Mouse (Mus musculus): Measurements from ENCODE around the gene Slamf9. TPM values are rescaled to one million over a fixed set of nuclear protein-coding genes. Genes with fewer than 3 reads are reported as not detected.

Gene Slamf9
- polyA plus RNA-seq (2016; fragmentation: Nextera tagmentation; extraction: Ambion mirVana) = 0.15 TPM in 1 of 2 replicates, not detected in the other

DNA sequence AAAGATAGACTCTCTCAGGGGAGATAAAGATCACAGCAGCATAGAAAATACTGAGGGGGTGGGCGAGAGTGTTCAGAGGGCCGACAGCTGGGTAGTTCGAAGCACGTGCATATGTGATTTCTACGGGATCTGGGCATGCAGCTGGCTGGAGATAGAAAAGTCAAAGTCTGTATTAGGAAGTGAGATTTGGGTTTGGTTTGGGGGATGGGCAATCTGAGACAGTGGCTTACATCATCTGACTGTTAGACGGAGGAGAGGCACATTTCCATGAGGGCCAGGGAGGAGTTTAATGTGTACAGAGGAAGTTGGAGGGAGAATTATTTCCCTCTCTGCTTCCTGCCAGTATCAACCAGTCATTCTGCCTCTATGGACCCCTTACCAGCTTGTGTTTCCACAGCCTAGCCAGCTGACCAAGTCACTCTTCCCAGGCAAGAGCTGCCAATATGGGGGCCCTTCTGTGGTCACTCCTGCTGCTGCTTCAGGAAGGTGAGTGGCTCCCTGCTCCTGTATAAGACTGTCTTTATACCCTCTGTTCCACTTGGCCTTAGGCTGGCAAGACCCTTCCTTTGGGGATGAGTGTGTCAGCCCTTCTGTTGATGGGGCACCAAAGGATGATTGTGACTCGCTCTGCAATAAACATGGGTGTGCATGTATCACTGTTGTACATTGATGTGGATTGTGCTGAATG lies at the start of gene Slamf9:
Gene Slamf9 (plus strand): TSS at position 305 of the 688 bp plus-strand sequence.
- Histone ChIP-seq H3K4me2 (no peak within 1 kb of the TSS), H3K4me1 (no peaks in the 10 kb centered on the region), H3K4me3 (replicated peaks) (no peak within 1 kb of the TSS), H3K9me3 (no peaks in the 10 kb centered on the region), H3K27ac (no peak within 1 kb of the TSS), H3K36me3 (replicated peaks) (no peaks in the 10 kb centered on the region), H3K9ac (no peak within 1 kb of the TSS), H3K27me3 (peaks cover 4% of the 10 kb centered on the region; the same call in 1 of the 2 replicates)
- ATAC-seq (ENCODE audit: low FRiP score) = no peak
- 82% methylated on average over 7 of the region's 7 CpGs for WGBS

GRCm38 (mm10) chr1:172426419-172426818 lies 48.7 kb upstream of the Slamf9 start:
- Histone ChIP-seq H3K27me3 (no peaks in the 10 kb centered on the region), H3K4me1 (no peaks in the 10 kb centered on the region), H3K9me3 (no peaks in the 10 kb centered on the region), H3K36me3 (replicated peaks) (no peaks in the 10 kb centered on the region), H3K4me3 (replicated peaks) (no peak overlapping the region), H3K9ac (no peak overlapping the region), H3K27ac (no peak overlapping the region), H3K4me2 (no peak overlapping the region)
- no peak for ATAC-seq (ENCODE audit: low FRiP score)
- WGBS = 47% methylated on average over 1 of the region's 1 CpGs

DNA sequence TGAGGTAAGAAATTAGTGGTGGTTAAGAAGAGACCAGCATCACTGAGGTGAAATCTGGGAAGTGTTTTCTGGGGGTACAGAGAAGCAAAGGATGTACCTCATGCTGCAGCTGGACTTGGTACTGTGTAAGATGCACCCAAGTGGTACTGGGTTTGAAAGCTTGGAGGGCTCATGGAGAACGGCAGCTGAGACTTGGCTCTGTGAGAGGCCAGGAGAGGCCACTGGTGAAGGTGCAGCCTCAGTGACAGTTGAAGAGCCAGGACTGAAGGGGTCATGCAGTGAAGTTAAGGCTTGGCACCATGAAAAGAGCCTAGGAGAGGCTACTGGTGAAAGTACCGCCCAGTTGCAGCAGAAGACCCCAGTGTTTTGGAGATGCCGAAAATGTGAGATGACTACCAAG lies 47.3 kb upstream of the Slamf9 start:
- no peaks in the 10 kb centered on the region for H3K9me3 ChIP-seq
- no peaks in the 10 kb centered on the region for H3K36me3 ChIP-seq (replicated peaks)
- 88% methylated on average over 3 of the region's 3 CpGs for WGBS
- no peak overlapping the region for H3K27ac ChIP-seq
- H3K4me1 ChIP-seq = no peaks in the 10 kb centered on the region
- H3K9ac ChIP-seq = no peak overlapping the region
- ATAC-seq (ENCODE audit: low FRiP score) = no peak
- no peaks in the 10 kb centered on the region for H3K27me3 ChIP-seq
- no peak overlapping the region for H3K4me2 ChIP-seq
- no peak overlapping the region for H3K4me3 ChIP-seq (replicated peaks)

- no peak overlapping the region for H3K9ac ChIP-seq
- no peaks in the 10 kb centered on the region for H3K36me3 ChIP-seq (replicated peaks)
- H3K4me2 ChIP-seq = no peak overlapping the region
- no peak overlapping the region for H3K27ac ChIP-seq
- 86% methylated on average over 1 of the region's 1 CpGs for WGBS
- ATAC-seq (ENCODE audit: low FRiP score) = no peak
- no peaks in the 10 kb centered on the region for H3K27me3 ChIP-seq
- no peaks in the 10 kb centered on the region for H3K4me1 ChIP-seq
- H3K4me3 ChIP-seq (replicated peaks) = no peak overlapping the region
- no peaks in the 10 kb centered on the region for H3K9me3 ChIP-seq
Observed at GRCm38 (mm10) chr1:172428614-172429013, 46.5 kb upstream of the Slamf9 start.

GRCm38 (mm10) chr1:172430731-172431220 lies 44.4 kb upstream of the Slamf9 start:
- WGBS = 56% methylated on average over 9 of the region's 9 CpGs
- no peak overlapping the region for H3K4me2 ChIP-seq
- no peak for ATAC-seq (ENCODE audit: low FRiP score)
- H3K4me1 ChIP-seq = no peaks in the 10 kb centered on the region
- H3K36me3 ChIP-seq (replicated peaks) = no peaks in the 10 kb centered on the region
- H3K9me3 ChIP-seq = no peaks in the 10 kb centered on the region
- no peak overlapping the region for H3K4me3 ChIP-seq (replicated peaks)
- H3K9ac ChIP-seq = no peak overlapping the region
- no peak overlapping the region for H3K27ac ChIP-seq
- no peaks in the 10 kb centered on the region for H3K27me3 ChIP-seq

DNA sequence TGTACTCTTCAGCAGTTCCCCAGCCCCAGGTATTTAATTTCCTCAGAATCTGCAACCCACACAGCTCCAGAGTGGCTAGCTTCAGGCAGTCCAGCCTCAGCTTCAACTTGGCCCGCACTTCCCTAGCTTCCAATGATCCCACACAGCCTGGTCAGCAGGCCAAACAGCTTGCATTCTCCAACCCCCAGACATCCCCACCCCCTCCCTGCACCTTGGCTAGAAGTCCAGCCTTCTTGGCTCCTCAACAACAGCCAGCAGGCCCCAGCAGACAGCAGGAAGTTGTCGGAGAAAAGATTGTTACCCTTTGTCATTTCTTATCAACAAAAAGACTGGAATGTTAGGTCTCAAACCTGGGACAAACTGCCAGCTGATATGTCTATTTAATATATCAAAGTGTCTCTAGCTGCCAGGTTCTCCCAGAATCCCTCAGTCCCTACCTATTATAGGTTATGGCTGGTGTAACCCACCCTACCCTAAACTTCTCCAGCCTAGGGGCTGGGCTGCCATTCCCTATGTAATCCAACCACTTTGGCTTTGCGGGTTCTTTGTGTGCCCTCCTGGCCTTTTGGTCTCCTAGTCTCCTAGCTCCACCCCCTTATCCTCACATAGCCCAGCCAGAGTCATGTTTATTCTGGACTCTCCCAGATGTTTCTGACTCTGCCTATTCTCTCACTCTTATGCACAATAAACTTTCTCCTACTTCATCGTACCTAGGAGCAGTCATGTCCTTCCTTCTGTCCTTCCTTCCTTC lies 43.1 kb upstream of the Slamf9 start:
- Histone ChIP-seq H3K4me3 (replicated peaks) (no peak overlapping the region), H3K4me1 (no peaks in the 10 kb centered on the region), H3K4me2 (no peak overlapping the region), H3K9me3 (no peaks in the 10 kb centered on the region), H3K27ac (no peak overlapping the region), H3K9ac (no peak overlapping the region), H3K36me3 (replicated peaks) (no peaks in the 10 kb centered on the region), H3K27me3 (no peaks in the 10 kb centered on the region)
- WGBS = 63% methylated on average over 4 of the region's 4 CpGs
- ATAC-seq (ENCODE audit: low FRiP score) = no peak

DNA sequence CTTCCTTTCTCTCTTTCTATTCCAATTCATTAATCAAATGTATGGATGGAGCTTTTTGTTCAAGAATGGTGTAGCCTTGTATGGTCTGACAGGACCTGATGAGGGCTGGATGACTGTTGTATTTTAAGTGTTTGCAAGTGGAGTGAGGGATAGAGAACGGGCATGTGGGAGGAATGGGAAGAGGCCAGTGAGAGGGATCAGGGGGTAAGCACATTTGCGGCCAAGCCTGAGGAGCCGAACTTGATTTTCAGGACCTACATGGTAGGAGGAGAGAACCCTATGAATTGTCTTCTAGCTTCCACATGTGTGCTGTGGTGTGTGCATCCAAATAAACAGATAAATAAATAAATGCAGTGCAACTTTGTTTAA lies 42.6 kb upstream of the Slamf9 start:
- Histone ChIP-seq H3K9me3 (no peaks in the 10 kb centered on the region), H3K4me1 (no peaks in the 10 kb centered on the region), H3K27ac (no peak overlapping the region), H3K4me2 (no peak overlapping the region), H3K9ac (no peak overlapping the region), H3K36me3 (replicated peaks) (no peaks in the 10 kb centered on the region), H3K27me3 (no peaks in the 10 kb centered on the region), H3K4me3 (replicated peaks) (no peak overlapping the region)
- ATAC-seq (ENCODE audit: low FRiP score) = no peak
- 88% methylated on average over 3 of the region's 3 CpGs for WGBS

DNA sequence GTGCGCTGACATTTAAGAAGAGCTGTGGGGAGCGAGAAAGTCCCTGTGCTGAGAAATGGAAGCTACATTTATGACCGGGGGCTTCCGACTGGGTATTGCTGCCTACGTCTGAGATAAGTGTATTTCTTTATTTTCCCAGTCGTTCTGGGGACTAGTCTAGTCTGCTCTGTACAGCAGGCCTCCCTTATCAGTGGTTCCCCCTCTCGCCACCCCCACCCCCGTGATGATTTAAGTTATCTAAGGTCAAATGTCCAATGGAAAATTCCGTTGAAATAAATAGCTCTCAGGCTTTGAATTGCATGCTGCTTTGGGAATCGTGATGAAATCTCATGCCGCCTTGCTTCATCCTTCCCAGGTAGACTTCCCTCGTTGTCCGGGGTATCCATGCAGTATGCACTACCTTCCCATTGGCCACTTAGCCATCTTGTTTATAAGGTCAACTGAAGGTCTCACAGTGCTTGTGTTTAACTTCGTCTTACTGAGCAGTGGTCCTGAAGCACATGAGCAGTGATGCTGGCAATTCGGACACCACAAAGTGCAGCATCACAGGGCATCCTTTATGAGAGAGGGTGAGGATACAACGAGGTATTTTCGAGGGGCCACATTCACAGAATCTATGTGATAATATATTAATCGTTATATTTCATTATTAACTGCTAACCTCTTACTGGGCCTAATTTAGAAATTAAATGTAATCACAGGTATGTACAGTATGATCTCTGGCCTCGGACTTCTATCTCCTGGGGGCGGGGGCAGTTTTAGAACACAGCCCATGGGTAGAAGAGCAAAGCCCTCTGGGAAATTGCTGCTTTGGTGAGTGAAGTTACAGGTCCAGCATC lies 41.9 kb upstream of the Slamf9 start:
- Histone ChIP-seq H3K4me1 (no peaks in the 10 kb centered on the region), H3K9me3 (no peaks in the 10 kb centered on the region), H3K27me3 (no peaks in the 10 kb centered on the region), H3K4me3 (replicated peaks) (no peak overlapping the region), H3K9ac (no peak overlapping the region), H3K27ac (no peak overlapping the region), H3K36me3 (replicated peaks) (no peaks in the 10 kb centered on the region), H3K4me2 (no peak overlapping the region)
- WGBS = 91% methylated on average over 20 of the region's 20 CpGs
- ATAC-seq (ENCODE audit: low FRiP score) = no peak

DNA sequence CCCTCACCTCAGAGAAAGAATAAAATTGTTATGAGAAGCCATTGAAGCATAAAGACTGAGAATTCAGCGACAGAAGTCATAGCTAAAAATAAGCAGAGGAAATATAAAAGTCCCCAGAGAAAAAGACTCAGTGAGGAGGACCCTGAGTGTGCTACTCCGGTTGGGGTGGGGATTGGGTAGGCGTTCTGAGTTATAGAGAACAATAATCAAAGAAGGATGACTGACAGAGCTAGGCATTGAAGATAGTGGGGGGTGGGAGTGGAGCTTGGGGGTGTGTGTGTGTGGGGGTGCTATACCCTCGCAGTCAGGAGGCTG lies 41.4 kb upstream of the Slamf9 start:
- no peak for ATAC-seq (ENCODE audit: low FRiP score)
- Histone ChIP-seq H3K4me3 (replicated peaks) (no peak overlapping the region), H3K27ac (no peak overlapping the region), H3K27me3 (no peaks in the 10 kb centered on the region), H3K36me3 (replicated peaks) (no peaks in the 10 kb centered on the region), H3K4me1 (no peaks in the 10 kb centered on the region), H3K9me3 (no peaks in the 10 kb centered on the region), H3K4me2 (no peak overlapping the region), H3K9ac (no peak overlapping the region)
- 87% methylated on average over 4 of the region's 4 CpGs for WGBS

- Histone ChIP-seq H3K4me2 (no peak overlapping the region), H3K9ac (no peak overlapping the region), H3K4me1 (no peaks in the 10 kb centered on the region), H3K36me3 (replicated peaks) (no peaks in the 10 kb centered on the region), H3K9me3 (no peaks in the 10 kb centered on the region), H3K4me3 (replicated peaks) (no peak overlapping the region), H3K27me3 (no peaks in the 10 kb centered on the region), H3K27ac (no peak overlapping the region)
- WGBS = 55% methylated on average over 6 of the region's 6 CpGs
- ATAC-seq (ENCODE audit: low FRiP score) = no peak
Observed at GRCm38 (mm10) chr1:172436785-172437184, 38.4 kb upstream of the Slamf9 start.

- H3K9ac ChIP-seq = no peak overlapping the region
Observed at GRCm38 (mm10) chr1:172438621-172439020, 36.5 kb upstream of the Slamf9 start.

GRCm38 (mm10) chr1:172440521-172440920 lies 34.6 kb upstream of the Slamf9 start:
- ATAC-seq (ENCODE audit: low FRiP score) = no peak
- Histone ChIP-seq H3K36me3 (replicated peaks) (no peaks in the 10 kb centered on the region), H3K4me1 (no peaks in the 10 kb centered on the region), H3K9ac (no peak overlapping the region), H3K9me3 (no peaks in the 10 kb centered on the region), H3K4me3 (replicated peaks) (no peak overlapping the region), H3K27me3 (no peaks in the 10 kb centered on the region), H3K4me2 (no peak overlapping the region), H3K27ac (no peak overlapping the region)
- 92% methylated on average over 3 of the region's 3 CpGs for WGBS

More at GRCm38 (mm10) chr1:172438621-172439020, 36.5 kb upstream of the Slamf9 start:
- Histone ChIP-seq H3K4me2 (no peak overlapping the region), H3K4me3 (replicated peaks) (no peak overlapping the region), H3K4me1 (no peaks in the 10 kb centered on the region), H3K9me3 (no peaks in the 10 kb centered on the region), H3K27me3 (no peaks in the 10 kb centered on the region), H3K27ac (no peak overlapping the region), H3K36me3 (replicated peaks) (no peaks in the 10 kb centered on the region)
- no peak for ATAC-seq (ENCODE audit: low FRiP score)
- 84% methylated on average over 2 of the region's 2 CpGs for WGBS
